Mouse (Mus musculus) midbrain, embryonic 16.5 days (tissue): ENCODE results near the gene Nrp1. TPM values are rescaled to one million over a fixed set of nuclear protein-coding genes. Genes with fewer than 3 reads are reported as not detected.

ENCODE experiments used
- ATAC-seq: fragments of 200-750 bp; cut with Nextera tagmentation; 2 replicates; pipeline ENCODE4 v1.8.0; 2017; ENCODE audit warnings: moderate TSS enrichment
- H3K27ac ChIP-seq: fragments of 300-500 bp; sonication (generic); 2 replicates; pipeline ENCODE4 v1.5.1; 2014; ENCODE audit warnings: mild to moderate bottlenecking, low read length, mixed read lengths
- H3K27me3 ChIP-seq: fragments of 300-500 bp; sonication (generic); 2 replicates; pipeline ENCODE4 v1.6.1; 2014; ENCODE audit warnings: low read depth, low read length, mixed read lengths; ENCODE audit not compliant: control insufficient read depth, insufficient read depth
- H3K36me3 ChIP-seq: fragments of 300-500 bp; sonication (generic); 2 replicates; pipeline ENCODE4 v1.6.1; 2014; ENCODE audit warnings: mild to moderate bottlenecking, low read length, moderate library complexity, mixed read lengths; ENCODE audit not compliant: control insufficient read depth, insufficient read depth
- H3K4me1 ChIP-seq: fragments of 300-500 bp; sonication (generic); 2 replicates; pipeline ENCODE4 v1.6.1; 2014; ENCODE audit warnings: mild to moderate bottlenecking, low read length, mixed read lengths; ENCODE audit not compliant: control insufficient read depth, insufficient read depth
- H3K4me2 ChIP-seq: fragments of 300-500 bp; sonication (generic); 2 replicates; pipeline ENCODE4 v1.6.1; 2014; ENCODE audit warnings: mild to moderate bottlenecking, low read length, mixed read lengths
- H3K4me3 ChIP-seq: fragments of 300-500 bp; sonication (generic); 2 replicates; pipeline ENCODE4 v1.5.1; 2014; ENCODE audit warnings: low read depth, mild to moderate bottlenecking, low read length, moderate library complexity, mixed read lengths
- H3K9ac ChIP-seq: fragments of 300-500 bp; sonication (generic); 2 replicates; pipeline ENCODE4 v1.6.1; 2014; ENCODE audit warnings: low read depth, low read length, mixed read lengths
- H3K9me3 ChIP-seq: fragments of 300-500 bp; sonication (generic); replicated peaks from 2 replicates; pipeline ENCODE4 v1.6.1; 2014; ENCODE audit warnings: mild to moderate bottlenecking, low read length, mixed read lengths; ENCODE audit not compliant: control insufficient read depth, poor library complexity, severe bottlenecking
- WGBS: fragments of 180-500 bp; shearing (Covaris S2); extraction: QIAGEN DNeasy Blood & Tissue Kit; methylation state at CpG from one replicate; pipeline ENCODE4 v1.1.7; 2014; 5-methylcytosine and 5-hydroxymethylcytosine counted together
- polyA plus RNA-seq: library from polyadenylated mRNA; unstranded; fragments of >200 nt; fragmentation: Nextera tagmentation; extraction: Ambion mirVana; gene quantifications from 2 replicates; pipeline ENCODE4 v1.2.1, GENCODE M21; 2015

Nrp1 gene
- polyA plus RNA-seq, 1 experiment from 2014 or later = 85.8 TPM

DNA sequence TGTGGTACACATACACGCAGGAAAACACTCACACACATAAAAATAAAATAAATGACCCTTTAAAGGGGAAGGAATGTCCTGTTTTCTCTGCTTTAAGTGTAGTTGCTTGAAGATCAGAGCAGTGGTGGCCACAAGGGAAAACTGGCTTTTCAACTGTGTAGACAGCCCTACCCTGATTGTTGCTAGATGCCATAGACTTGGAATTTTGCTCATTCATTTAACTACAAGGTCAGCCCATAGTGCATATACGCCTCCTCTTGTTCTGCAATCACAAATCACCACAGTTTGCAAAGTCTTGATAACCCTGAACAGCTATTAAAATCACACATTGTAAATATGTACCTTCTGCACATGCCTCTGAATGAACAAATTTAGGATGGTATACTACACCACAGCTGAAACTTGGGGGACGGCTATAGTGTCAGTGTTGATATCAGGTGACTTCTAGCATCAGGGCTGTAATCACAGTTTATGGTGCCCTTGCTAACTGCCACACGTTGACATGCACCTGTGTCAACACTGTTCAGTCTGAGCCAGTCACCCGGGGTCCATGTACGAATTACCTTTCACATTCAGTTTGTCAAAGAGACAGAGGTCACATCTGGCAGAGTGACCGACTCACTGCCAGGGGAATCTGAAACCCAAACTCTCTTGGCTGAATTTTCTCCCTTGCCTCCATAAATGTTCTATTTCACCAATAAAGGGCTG is 66.4 kb downstream of the Nrp1 start:
- H3K4me2 ChIP-seq = no peak overlapping the region
- ATAC-seq = no peak
- no peaks in the 10 kb centered on the region for H3K9me3 ChIP-seq
- 86% methylated on average over 7 of the region's 7 CpGs for WGBS
- H3K36me3 ChIP-seq = peaks cover 10% of the 10 kb centered on the region
- H3K27ac ChIP-seq = no peak overlapping the region
- no peak overlapping the region for H3K4me3 ChIP-seq
- no peak overlapping the region for H3K9ac ChIP-seq
- H3K27me3 ChIP-seq = no peaks in the 10 kb centered on the region
- H3K4me1 ChIP-seq = no peaks in the 10 kb centered on the region

DNA sequence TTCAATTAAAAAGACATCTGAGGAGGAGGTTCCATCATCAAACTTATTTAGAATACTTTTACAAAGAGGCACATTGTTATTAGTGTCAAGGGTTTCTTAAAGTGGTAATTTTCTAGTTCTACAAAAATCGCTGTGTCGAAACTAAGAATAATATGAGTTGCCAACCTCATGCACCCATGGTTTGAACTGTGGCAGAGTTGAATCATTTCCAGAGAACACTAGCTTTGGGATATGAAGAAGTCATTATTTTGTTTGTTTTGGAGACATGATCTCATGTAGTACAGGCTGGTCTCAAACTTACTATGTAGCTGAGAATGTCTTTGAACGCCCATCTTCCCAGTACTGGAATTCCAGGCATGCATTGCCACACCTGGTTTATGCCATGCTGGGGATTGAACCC is 68.7 kb downstream of the Nrp1 start:
- no peak for ATAC-seq
- WGBS = 95% methylated on average over 3 of the region's 3 CpGs
- Histone ChIP-seq H3K27ac (no peak overlapping the region), H3K4me1 (no peaks in the 10 kb centered on the region), H3K9me3 (no peaks in the 10 kb centered on the region), H3K27me3 (no peaks in the 10 kb centered on the region), H3K9ac (no peak overlapping the region), H3K36me3 (peaks cover 8% of the 10 kb centered on the region), H3K4me2 (no peak overlapping the region), H3K4me3 (no peak overlapping the region)

DNA sequence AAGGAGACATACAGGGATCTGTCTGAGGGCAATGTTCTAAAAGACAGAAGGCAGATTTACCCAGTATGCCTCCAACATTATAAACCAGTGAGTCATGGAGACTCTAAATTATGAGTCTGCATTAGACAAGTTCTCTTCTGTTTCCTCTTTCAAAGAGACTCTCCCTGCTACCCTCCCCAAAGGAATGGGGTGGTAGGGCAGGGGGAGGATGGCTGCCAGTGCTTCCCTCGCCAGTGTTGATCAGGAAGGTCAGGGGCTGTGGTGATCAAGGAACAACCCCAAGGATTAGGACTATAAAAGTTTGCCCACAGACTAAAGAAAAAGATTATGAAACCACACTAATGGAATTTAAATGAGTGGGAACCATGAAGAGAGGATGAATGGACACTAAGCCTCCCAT is 70.6 kb downstream of the Nrp1 start:
- Histone ChIP-seq H3K27me3 (no peaks in the 10 kb centered on the region), H3K36me3 (peaks cover 18% of the 10 kb centered on the region), H3K27ac (no peak overlapping the region), H3K4me3 (no peak overlapping the region), H3K9me3 (no peaks in the 10 kb centered on the region), H3K4me2 (no peak overlapping the region), H3K9ac (no peak overlapping the region), H3K4me1 (no peaks in the 10 kb centered on the region)
- 24% methylated on average over 1 of the region's 1 CpGs for WGBS
- ATAC-seq = peak; percentile 82

DNA sequence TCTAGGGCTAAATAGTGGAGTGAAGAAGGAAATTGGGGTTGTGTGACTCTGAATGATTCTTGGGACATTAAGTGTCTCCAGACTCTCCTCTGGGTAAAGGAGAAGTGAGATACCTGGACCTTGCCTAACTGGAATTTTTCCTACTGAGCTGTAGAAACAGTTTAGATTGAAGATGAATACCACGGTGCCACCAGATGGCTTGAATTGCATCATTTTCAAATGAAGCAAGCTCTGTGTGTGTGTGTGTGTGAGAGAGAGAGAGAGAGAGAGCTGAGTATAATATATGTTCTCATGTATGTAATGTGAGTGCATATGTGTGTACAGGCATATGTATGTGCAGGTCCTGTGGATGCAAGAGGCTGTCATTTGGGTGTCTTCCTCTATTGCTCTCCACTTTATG is 72.7 kb downstream of the Nrp1 start:
- Histone ChIP-seq H3K27me3 (no peaks in the 10 kb centered on the region), H3K27ac (no peak overlapping the region), H3K4me3 (no peak overlapping the region), H3K9ac (no peak overlapping the region), H3K36me3 (peaks cover 26% of the 10 kb centered on the region), H3K4me2 (no peak overlapping the region), H3K4me1 (no peaks in the 10 kb centered on the region), H3K9me3 (0 out of 2 replicates have a peak, but pooled peaks cover 2% of the 10 kb centered on the region)
- WGBS = 86% methylated on average over 1 of the region's 1 CpGs
- ATAC-seq = no peak

DNA sequence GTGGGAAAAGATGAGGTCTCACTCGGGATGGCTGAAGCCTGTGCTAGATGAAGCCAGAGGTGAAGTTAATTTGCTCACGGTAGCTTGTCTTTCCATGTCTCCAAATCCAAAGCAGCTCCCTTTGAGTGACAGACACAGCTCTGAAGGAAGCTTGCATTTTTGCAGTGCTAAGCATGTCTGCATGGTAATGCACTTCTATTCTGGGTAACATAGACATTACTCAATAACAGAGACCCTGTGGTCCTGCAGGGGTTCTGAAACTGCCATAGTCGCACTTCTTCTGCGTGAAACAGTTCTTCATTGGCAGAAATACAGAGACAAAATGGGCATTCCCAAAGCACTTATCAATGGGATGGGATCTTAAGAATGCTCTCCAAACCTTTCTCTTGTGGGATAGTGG is 77.3 kb downstream of the Nrp1 start:
- H3K9ac ChIP-seq = no peak overlapping the region
- H3K36me3 ChIP-seq = peaks cover 22% of the 10 kb centered on the region
- WGBS = 81% methylated on average over 4 of the region's 4 CpGs

DNA sequence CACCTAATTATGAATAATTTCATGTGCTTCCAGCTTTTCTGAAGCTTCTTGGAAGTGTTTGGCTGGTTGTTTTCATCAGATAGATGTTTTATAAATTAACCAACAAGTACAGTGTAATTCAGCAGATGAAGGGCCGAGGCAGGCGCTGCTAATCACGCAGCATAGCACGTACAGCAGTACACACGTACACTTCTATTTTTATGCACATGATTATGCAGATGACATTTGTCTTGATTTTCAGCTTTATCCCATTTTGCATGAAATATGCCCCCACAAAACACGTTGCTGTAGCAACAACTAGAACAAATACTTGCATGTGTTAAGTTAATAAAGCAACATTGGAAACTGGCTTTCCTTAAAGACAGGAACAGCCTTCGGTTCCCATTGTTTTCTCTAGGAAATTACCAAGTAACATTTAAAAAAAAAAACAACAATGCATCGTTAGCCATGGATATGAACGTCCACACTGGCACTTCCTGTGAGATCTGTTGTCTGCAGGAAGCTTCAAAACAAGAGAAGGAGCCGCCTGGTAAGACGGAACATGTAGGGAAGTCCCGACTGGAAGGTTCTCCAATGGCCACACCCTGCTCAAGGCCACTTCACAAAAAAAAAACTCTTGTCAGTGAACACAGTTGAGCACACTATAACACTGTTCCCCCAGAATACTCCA is 78.9 kb downstream of the Nrp1 start:
- Histone ChIP-seq H3K27ac (no peak overlapping the region), H3K9me3 (0 out of 2 replicates have a peak, but pooled peaks cover 2% of the 10 kb centered on the region), H3K4me2 (no peak overlapping the region), H3K4me3 (no peak overlapping the region), H3K36me3 (peaks cover 22% of the 10 kb centered on the region), H3K4me1 (peaks cover 2% of the 10 kb centered on the region; the same call in 1 of the 2 replicates), H3K9ac (no peak overlapping the region), H3K27me3 (no peaks in the 10 kb centered on the region)
- ATAC-seq = no peak
- WGBS = 70% methylated on average over 12 of the region's 12 CpGs

More for the DNA sequence above, 77.3 kb downstream of the Nrp1 start:
- peaks cover 2% of the 10 kb centered on the region; the same call in 1 of the 2 replicates for H3K4me1 ChIP-seq
- ATAC-seq = no peak
- no peak overlapping the region for H3K4me2 ChIP-seq
- H3K27ac ChIP-seq = no peak overlapping the region
- no peaks in the 10 kb centered on the region for H3K27me3 ChIP-seq
- 0 out of 2 replicates have a peak, but pooled peaks cover 2% of the 10 kb centered on the region for H3K9me3 ChIP-seq
- H3K4me3 ChIP-seq = no peak overlapping the region

DNA sequence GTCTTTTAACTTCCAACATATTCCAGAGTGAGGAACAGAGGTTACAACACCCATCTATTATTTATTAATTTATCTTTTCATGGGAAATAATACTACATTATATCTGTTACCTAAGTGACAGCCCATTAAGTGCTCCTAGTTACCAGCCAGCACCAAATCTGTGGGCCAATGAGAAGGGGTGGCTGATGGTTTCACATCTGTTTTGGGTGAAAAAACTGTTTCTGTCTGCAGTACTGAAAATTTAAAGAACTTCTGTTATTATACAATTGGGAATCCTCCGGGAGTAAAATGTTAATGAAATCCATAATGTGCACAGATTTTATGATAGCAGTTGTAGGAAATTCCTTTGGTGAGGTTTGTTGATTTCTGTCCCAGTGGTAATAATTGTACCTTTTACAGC is 83.0 kb downstream of the Nrp1 start:
- Histone ChIP-seq H3K27me3 (no peaks in the 10 kb centered on the region), H3K27ac (no peak overlapping the region), H3K4me1 (peaks cover 2% of the 10 kb centered on the region; the same call in 1 of the 2 replicates), H3K4me3 (no peak overlapping the region), H3K9me3 (no peaks in the 10 kb centered on the region), H3K36me3 (peaks cover 2% of the 10 kb centered on the region; the same call in 1 of the 2 replicates), H3K4me2 (no peak overlapping the region), H3K9ac (no peak overlapping the region)
- ATAC-seq = no peak
- 80% methylated on average over 1 of the region's 1 CpGs for WGBS

DNA sequence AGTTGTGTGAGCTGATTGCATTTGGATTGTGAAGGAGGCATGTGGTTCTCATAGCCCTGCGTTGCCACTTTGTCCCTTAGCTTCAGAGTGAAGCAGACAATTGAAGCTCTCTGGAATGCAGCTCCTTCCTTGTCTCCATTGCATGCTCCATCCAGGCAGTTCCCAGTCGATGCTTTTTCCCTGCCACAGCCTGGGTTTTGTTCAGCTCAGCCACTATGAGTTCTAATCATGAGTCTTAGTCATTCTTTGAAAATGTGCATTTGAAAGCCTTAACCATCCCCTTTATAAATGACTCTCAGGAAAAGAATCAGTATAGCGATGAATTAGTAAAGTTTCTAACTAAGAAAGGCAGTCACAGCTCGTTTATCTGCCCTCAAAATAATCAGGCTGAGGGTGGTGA is 87.2 kb downstream of the Nrp1 start:
- no peak overlapping the region for H3K4me3 ChIP-seq
- H3K4me1 ChIP-seq = peaks cover 2% of the 10 kb centered on the region; the same call in 1 of the 2 replicates
- no peak overlapping the region for H3K27ac ChIP-seq
- no peaks in the 10 kb centered on the region for H3K36me3 ChIP-seq
- H3K27me3 ChIP-seq = no peaks in the 10 kb centered on the region
- H3K9ac ChIP-seq = no peak overlapping the region
- no peak for ATAC-seq
- no peaks in the 10 kb centered on the region for H3K9me3 ChIP-seq
- H3K4me2 ChIP-seq = no peak overlapping the region
- WGBS = 29% methylated on average over 4 of the region's 4 CpGs

DNA sequence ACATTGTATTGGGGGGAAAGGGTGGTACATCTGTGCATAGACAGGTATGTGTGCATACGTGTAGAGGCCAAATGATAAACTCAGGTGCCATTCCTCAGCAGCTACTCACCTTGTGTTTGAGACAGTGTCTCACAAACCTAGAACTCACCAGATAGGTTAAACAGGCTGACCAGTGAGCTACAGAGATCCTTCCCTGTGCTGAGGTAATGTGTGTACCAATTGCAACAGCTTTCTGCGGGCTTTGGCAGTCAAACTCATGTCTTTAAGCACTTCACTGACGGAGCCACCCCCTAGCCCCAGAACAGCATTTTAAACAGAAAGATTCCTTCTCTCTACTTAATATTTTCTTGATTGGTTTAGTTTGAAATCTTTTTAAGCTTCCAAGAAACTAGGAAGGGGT is 88.2 kb downstream of the Nrp1 start:
- Histone ChIP-seq H3K9me3 (no peaks in the 10 kb centered on the region), H3K4me2 (no peak overlapping the region), H3K36me3 (no peaks in the 10 kb centered on the region), H3K4me1 (peaks cover 3% of the 10 kb centered on the region; the same call in 1 of the 2 replicates), H3K9ac (no peak overlapping the region), H3K4me3 (no peak overlapping the region), H3K27me3 (no peaks in the 10 kb centered on the region), H3K27ac (no peak overlapping the region)
- ATAC-seq = no peak
- WGBS = 97% methylated on average over 3 of the region's 3 CpGs
